Comparison of ENCODE assay signal across 9 mouse cellular contexts in the genomic region with DNA sequence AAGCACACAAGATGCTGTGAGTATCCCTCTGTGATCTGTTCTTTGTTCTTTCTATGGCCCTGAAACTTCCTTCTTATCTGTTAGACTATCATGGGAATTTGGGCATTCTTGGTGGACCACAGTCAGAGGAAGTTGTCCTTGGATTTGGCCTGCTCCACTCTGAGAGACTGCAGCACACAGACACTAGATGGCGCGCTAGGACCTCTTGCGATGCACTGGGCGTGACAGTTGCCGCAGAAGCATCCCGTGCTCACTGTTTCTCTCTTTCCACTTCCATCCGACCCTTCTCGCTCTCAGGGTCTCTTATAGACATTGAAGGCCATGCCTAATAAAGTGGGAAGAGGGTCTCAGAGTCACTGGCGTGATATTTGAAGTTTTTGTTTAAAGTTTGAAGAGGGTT. TPM values are rescaled to one million over a fixed set of nuclear protein-coding genes. Genes with fewer than 3 reads are reported as not detected.
DNase-seq lines count a peak whose midpoint lies in the region; ATAC-seq and TF ChIP-seq lines count a peak whose summit lies in the region.
"Had no signal": no experiment of that assay in that cellular context is flagged by ENCODE, and none has a peak within 500 bp of the region (broad histone marks: within the 10 kb centered on the region; RNA-seq: fewer than 3 reads in every experiment).

No protein-coding gene starts in this region.

- DNase-seq in ES-E14 (ENCODE audit: low read depth, low spot score), result peak; percentile 75
- DNase-seq in adrenal gland, postnatal 36 days, result peak; percentile 86 to 87
- peak; percentile 89 for DNase-seq in embryonic facial prominence, embryonic 11.5 days (ENCODE audit: low spot score)
- peak; percentile 53 for DNase-seq in heart, postnatal 25 days (ENCODE audit: low spot score)
- peak; percentile 50 to 88 for DNase-seq in layer of hippocampus, adult 18-20 months (ENCODE audit: low spot score in 2 of 2)
- DNase-seq in lung, postnatal 10 days, result peak; percentile 91
- peak; percentile 83 to 88 for DNase-seq in right cerebral cortex, postnatal 10 days (ENCODE audit: low spot score in 2 of 2)
- peak; percentile 88 for DNase-seq in urinary bladder, postnatal 14 days (ENCODE audit: low spot score)

- 12% methylated on average over 9 of the region's 9 CpGs for WGBS in embryonic facial prominence, embryonic 11.5 days

- H3K4me2 ChIP-seq in embryonic facial prominence, embryonic 11.5 days (ENCODE audit: low read depth, low read length), result no peak overlapping the region
- H3K4me2 ChIP-seq: limb, embryonic 15.5 days had no signal

- in situ Hi-C loops in ES-E14 (cut with MboI; ENCODE audit: low sequenced_read_pairs in 2 of 2, unreplicated experiment in 2 of 2), result loop anchor here in 1 of 2 experiments (10.0 kb wide), 1 partner anchor 211 kb away; no protein-coding TSS in a partner anchor

- no peaks in the 10 kb centered on the region for H3K36me3 ChIP-seq in ES-E14 (ENCODE audit: control insufficient read depth, insufficient read depth, low read length, poor library complexity, severe bottlenecking)
- H3K36me3 ChIP-seq in embryonic facial prominence, embryonic 11.5 days (replicated peaks; ENCODE audit: control insufficient read depth, insufficient read depth, low read depth, low read length), result no peaks in the 10 kb centered on the region
- H3K36me3 ChIP-seq: limb, embryonic 15.5 days had no signal

- H3K9me3 ChIP-seq in ES-E14 (ENCODE audit: control insufficient read depth, insufficient read depth, low read depth, low read length), result no peaks in the 10 kb centered on the region
- no peaks in the 10 kb centered on the region for H3K9me3 ChIP-seq in embryonic facial prominence, embryonic 11.5 days (replicated peaks; ENCODE audit: control insufficient read depth, low read length)
- H3K9me3 ChIP-seq: limb, embryonic 15.5 days had no signal

- H3K27me3 ChIP-seq in embryonic facial prominence, embryonic 11.5 days (ENCODE audit: control insufficient read depth, insufficient read depth, low read length), result no peaks in the 10 kb centered on the region

- intact Hi-C loops in heart, postnatal 25 days (cut with DNase I), result loop anchor here (1.0 kb wide), 2 partner anchors 195 to 217 kb away; no protein-coding TSS in a partner anchor

- H3K9ac ChIP-seq in ES-E14 (ENCODE audit: insufficient read depth, low read depth, low read length, poor library complexity, severe bottlenecking), result no peak overlapping the region
- H3K9ac ChIP-seq in embryonic facial prominence, embryonic 11.5 days (replicated peaks; ENCODE audit: low read length), result no peak overlapping the region
- H3K9ac ChIP-seq: limb, embryonic 15.5 days had no signal

- H3K27ac ChIP-seq in ES-E14 (ENCODE audit: insufficient read depth, low read depth, low read length, poor library complexity, severe bottlenecking), result no peak overlapping the region
- no peak overlapping the region for H3K27ac ChIP-seq in embryonic facial prominence, embryonic 11.5 days (replicated peaks; ENCODE audit: low read depth, low read length)
- H3K27ac ChIP-seq: limb, embryonic 15.5 days had no signal

- no peak for ATAC-seq in embryonic facial prominence, embryonic 11.5 days (replicated peaks; ENCODE audit: insufficient number of reproducible peaks, low FRiP score, low TSS enrichment, low read depth)

- H3K4me1 ChIP-seq in ES-E14 (ENCODE audit: control insufficient read depth in 2 of 2, insufficient read depth in 2 of 2, low read length in 2 of 2, poor library complexity in 1 of 2), result peaks cover 0 to 2% of the 10 kb centered on the region in 2 experiments; a peak in 1 of 4 replicates
- H3K4me1 ChIP-seq in embryonic facial prominence, embryonic 11.5 days (ENCODE audit: control insufficient read depth, insufficient read depth, low read length), result no peaks in the 10 kb centered on the region

- no peak overlapping the region for H3K4me3 ChIP-seq in ES-E14 (ENCODE audit: insufficient read depth in 1 of 2, low read depth in 1 of 2, low read length in 2 of 2, poor library complexity in 1 of 2, severe bottlenecking in 1 of 2)
- H3K4me3 ChIP-seq in embryonic facial prominence, embryonic 11.5 days (ENCODE audit: low read depth, low read length), result no peak overlapping the region
- H3K4me3 ChIP-seq: limb, embryonic 15.5 days had no signal

TF ChIP-seq in ES-E14, 5 proteins besides CTCF, POLR2A, EP300 and RAD21:
- TF ChIP-seq MAFK (IDR thresholded peaks at IDR 0.05; ENCODE audit: insufficient read depth, low read depth, low read length) (no peak), ZC3H11A (IDR thresholded peaks at IDR 0.05; ENCODE audit: borderline replicate concordance, low read depth, low read length) (peak; percentile 98), ZNF384 (IDR thresholded peaks at IDR 0.05; ENCODE audit: low read depth, low read length) (0 out of 2 replicates have a peak, but pooled peaks have one; percentile 14), HCFC1 (IDR thresholded peaks at IDR 0.05; ENCODE audit: borderline replicate concordance, insufficient read depth, low read length) (no peak; the same call in 1 of the 2 replicates), CHD2 (IDR thresholded peaks at IDR 0.05; ENCODE audit: low read depth, low read length) (no peak)

RNA-seq across cellular contexts. Expression of gene Aldh3a1, which starts 13.9 kb away (rescaled TPM):
- 1.2 and 2.0 TPM in 2 replicates for total RNA-seq in ES-E14 (2012; rRNA removed)
- total RNA-seq in adrenal gland, postnatal 36 days (2021), result under 1 TPM in 1 of 2 experiments, not detected in 1; 0.95 TPM
- polyA plus RNA-seq in embryonic facial prominence, embryonic 11.5 days (2014; fragmentation: Nextera tagmentation; extraction: Ambion mirVana), result not detected in 2 replicates
- 1 to 10 TPM in 1 of 2 experiments, under 1 TPM in 1; 0.87 to 1.8 TPM for total RNA-seq in heart, postnatal 25 days (2021)
- total RNA-seq in layer of hippocampus, adult 18-20 months (2021), result under 1 TPM; 0.54 to 0.68 TPM

RNA-seq across cellular contexts. Expression of gene Usp22, which starts 18.5 kb away (rescaled TPM):
- 111 and 120 TPM in 2 replicates for total RNA-seq in ES-E14 (2012; rRNA removed)
- 10 to 100 TPM; 59.1 to 99.4 TPM for total RNA-seq in adrenal gland, postnatal 36 days (2021)
- 222 and 229 TPM in 2 replicates for polyA plus RNA-seq in embryonic facial prominence, embryonic 11.5 days (2014; fragmentation: Nextera tagmentation; extraction: Ambion mirVana)
- 10 to 100 TPM; 28.1 to 30.6 TPM for total RNA-seq in heart, postnatal 25 days (2021)
- total RNA-seq in layer of hippocampus, adult 18-20 months (2021), result 100 to 1,000 TPM; 207 to 209 TPM
